Mouse (Mus musculus): Measurements from ENCODE around the gene Pah.

Gene Pah

DNA sequence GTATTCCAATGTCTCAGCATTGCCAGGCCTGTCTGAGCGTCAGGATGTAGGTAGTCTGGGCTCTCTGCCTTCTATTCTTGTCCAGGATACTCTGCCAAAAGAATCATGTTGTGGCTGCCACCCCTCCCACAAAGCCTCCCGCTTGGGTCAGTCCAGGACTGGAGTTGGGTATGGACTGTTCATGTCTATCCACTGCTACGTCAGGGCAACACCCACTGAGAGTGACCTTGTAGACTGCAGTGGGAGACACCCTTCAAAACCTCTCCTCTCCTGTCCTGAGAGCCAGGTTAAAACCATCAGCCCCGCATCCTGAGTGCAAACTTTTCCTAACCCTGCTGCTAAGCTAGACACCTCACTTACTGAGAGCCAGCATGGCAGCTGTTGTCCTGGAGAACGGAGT lies at the start of gene Pah:
Gene Pah (plus strand): TSS at position 150 of the 400 bp plus-strand sequence.
- no peak for DNase-seq

DNA sequence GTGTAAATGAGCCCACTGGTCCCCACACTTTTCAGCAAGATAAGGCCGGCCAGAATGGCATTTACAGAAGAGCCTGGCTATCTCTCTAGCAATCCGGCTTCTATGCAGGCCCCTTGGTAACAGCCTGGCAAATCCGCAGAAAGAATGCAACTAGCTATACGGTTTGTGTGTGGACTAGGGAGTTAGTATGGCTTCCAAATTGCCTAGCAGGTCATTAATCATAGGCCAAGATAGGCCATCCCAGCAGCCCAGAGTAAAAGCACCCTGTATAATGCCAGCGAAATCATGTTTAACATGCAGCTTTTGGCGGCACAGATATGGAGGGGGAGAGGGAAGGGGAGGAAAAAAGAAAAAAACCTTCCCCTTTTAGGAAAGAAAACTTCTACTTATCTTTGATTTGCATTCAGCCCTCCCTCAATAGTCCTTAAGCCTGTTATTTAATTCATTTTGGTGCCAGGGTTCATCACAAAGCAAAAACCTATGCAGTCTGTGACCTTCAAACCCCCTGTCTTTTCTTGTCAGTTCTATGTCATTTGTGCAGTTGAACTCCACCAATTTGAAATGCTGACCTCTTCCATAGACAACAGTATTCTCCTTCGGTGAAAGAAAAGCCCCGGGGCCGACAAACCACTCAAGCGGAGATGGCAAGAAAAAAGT lies 48.0 kb upstream of the Pah start:
- no peak for DNase-seq

DNA sequence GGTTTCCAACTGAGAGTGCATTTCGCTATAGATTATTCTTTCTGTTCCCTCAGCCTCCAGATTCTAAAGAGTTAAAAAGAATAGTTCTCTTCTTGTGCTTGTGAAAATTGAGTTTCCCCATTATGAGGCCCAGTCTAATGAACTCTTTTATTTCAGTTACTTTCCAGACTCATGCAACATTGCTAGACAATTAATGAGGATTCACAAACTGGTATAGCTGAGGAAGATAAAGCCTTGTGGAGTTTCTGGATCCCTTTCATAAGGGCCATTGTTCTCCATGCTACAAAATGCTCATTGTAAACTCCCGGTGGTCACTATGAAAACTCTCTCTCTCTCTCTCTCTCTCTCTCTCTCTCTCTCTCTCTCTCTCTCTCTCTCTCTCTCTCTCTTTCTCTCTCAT lies 46.6 kb upstream of the Pah start:
- DNase-seq: no peak

DNA sequence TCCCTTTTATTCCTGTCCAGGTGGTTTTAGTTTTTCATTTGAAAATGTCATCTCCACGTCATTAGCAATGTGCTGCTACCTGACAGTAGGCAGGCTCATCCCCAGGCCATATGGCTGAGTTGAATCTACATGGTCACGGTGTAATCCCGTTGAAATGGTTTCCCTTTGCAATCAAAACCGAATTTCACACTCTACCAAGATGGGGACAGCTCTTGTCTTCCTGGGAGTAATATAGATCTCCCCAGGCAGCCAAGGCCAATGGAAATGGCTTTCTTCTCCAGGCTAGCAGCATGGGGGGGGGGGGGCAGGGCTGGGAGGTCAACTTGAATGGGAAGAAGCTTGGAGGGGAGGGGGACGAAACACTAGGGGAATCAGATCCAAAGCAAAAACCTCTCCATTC lies 43.7 kb upstream of the Pah start:
- no peak for DNase-seq

DNA sequence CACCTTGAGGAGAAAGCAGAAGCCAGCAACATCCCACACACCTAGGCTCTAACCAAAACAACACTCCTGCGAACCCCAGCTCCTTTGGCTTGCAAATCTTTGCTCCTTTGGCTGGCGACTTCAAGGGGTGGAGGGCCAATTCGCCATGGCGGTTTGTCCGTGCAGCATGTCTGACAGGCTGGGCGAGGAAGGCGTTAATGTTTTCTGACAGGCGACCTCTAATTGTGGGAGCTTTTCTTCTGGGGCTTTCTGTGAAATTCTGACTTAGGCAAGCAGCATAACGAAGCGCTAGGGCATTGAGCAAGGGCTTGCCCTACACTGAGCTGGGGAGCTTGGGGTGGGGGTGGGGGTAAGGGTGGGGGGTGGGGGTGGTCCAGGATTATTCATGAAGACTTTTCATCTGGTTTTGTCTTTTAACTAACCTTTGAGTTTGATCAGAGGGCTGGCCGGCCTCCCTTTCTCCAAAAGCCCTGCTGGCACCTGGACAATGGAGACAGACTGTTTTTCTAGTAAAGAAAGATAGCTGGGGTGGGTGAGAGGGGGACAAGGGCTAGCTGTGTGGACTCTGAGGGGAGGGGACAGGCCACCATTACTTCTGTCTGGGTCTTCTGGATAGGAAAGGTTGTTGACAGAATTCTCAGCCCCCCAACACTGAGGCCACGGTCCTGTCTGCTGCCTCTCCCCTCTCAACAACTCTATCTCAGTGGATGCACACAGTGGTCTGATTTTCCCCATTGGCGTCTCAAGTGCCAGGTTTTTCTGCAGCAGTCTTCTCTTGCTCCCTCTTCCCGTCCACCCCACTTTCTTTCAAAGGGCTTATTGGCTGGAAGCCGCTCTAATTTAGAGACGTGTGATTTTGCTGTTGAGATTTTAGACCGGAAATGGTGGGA lies 36.5 kb upstream of the Pah start:
- no peak for DNase-seq

DNA sequence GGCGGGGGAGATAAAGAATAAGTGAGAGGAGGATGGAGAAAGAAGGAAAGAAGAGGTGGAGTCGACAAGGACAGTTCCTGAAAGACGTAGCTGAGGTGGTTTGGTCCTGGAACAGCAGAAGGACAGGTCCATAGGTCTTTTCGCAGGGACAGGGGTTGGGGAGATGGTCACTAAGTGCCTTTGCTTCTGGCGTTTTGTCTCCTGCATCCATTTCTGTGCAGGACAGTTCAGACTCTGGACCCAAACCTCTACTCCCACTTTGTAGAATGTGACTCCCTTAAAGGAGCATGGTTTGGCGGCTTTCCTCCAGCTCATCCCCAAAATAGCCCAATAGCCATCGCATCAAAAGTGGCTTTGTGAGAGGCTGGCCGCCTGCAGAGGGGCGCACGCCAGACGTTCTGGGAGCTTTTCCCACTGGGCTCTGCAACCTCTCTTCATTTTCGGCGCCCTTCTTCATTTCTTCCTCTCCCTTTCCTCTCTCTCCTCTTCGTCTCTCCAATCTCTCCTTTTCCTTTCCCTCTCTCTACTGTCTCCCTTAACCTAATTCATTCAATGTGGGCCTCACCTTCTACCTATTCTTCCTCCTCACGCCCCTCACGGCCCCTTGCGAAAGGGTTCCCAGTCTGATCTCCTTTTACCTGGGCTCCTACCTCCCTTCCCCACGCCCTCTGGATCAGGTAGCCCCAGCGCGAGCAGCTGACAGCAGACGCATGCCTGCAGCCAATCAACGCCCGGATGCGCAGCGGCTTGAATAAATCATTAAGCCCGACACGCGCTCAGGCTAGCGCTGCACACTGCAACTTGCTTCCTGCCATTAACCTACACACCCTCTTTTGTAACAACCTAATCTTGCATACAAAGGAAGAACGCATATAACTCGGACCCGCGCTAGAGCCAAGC lies 35.6 kb upstream of the Pah start:
- no peak for DNase-seq

DNA sequence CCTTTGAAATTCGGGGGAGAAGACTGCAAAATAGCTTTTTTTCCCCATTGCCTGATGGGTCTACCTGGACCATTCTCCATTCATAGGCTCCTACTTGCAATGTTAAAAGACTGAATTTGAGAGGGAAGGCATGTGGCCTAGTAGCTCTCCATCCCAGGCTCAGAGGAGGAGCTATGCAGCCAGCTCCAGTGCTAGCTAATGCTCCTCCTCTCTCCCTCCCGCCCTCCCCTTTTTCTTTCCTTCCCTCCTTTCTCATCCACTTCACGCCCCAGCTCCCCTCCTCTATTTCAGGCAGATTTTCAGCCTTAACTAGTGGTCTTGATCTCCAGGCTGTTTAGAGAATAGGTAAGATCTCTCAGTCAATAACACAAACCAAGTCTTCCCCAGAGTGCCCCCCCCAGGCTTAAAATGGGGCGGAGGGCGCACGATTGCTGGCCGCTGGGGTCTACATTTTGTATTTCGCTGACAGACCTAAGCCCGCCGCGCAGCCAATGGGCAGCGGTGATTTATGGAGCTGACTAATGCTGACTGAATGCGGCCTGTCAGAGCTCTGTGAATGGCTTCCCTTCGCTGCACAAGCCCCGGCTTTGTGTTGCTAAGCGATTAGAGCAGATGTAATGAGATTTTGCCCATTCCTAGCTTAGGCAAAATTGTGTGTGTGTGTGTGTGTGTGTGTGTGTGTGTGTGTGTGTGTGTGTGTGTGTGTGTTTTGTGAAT lies 33.0 kb upstream of the Pah start:
- DNase-seq: no peak

DNA sequence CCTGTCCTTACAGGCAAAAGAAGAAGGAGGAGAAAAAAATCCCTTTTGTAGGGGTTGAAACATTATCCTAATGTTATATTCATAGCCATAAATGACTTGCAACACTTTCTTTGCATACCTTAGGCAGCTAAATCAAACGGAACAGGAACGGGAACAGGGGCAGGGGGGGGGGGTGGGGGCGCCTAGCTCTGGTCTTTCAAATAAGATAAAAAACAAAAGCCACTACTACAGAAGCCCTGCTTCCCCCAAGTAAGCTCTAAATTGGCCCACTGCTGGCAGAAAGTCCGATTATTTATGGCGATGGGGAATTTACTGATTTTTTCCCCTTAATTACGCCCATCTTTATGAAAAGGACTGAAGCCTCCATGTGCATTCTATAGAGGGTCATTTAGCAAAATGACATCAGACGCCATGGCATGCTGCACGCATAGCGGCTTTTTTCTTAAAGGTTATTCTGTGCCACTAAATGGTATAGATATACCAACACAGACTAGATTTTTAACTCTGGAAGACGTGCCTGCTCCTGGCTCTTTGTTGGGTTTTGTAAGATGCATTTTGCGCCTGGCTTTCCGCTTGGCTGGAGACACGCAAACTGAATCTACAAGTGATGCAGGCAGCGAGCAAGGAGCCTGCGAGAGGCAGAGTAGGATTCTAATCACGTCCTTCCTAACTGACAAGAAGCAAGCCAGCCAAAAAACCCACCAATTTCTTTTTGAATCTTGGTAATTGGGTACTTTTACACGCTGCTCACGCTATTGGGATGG lies 32.2 kb upstream of the Pah start:
- DNase-seq: no peak

DNA sequence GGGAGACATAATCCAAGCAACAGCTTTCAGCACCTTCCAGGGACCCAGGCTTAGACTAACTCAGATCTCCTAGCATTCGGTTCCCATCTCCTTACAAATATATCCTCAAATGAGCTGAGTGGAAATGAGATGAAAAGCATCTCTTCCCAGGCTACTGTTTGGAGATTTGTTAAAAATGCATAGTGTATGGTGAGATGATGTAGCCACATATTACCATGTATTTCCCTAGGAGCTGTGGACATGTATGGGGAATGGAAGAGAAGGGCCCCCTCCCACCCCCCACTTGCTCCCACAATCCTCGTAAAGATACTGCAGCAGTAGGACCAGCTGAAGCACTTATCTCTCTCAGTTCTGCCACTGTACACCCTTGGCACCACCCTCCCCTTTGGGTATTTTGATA lies 31.3 kb upstream of the Pah start:
- DNase-seq: no peak

DNA sequence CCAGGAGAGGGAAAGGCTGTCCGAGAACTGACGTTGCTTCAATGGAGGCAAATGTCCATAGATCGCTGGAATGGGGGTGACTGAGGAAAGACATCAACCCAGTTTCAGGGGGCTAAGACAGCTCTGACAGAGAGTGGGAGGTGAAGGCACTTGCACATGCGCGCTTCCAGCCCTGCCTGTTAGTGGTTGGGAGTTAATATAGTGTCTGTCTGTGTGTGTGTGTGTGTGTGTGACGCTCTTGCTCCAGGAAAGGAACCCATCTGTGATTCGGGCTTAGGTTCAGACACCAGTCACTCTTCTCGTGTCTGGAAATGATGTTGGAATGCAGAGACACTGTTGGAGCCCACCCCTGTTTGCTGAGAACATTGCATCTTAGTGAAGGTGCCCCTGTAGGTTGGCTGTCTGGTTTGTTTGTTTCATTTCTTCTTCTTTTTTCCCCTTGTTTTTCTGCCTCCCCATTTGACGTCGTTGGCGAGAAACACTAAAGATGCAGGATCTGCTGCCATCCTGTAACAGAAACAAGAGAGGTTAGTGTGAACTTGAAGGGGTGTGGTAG lies 30.0 kb upstream of the Pah start:
- no peak for DNase-seq

DNA sequence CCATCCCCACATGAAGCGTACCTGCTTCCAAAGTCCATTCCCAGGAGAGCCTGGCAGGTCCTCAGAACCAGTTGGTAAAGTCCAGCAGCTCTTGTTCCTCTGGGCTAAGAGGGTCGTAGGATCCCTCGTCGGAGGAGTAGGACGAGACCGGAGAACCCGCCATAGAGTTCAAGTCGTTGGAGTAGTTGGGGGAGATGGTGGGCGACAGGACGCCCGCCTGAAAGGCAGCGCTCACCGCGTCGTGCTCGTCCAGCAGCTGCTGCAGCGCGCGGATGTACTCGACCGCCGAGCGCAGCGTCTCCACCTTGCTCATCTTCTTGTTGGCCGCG lies 29.3 kb upstream of the Pah start:
- DNase-seq: no peak

DNA sequence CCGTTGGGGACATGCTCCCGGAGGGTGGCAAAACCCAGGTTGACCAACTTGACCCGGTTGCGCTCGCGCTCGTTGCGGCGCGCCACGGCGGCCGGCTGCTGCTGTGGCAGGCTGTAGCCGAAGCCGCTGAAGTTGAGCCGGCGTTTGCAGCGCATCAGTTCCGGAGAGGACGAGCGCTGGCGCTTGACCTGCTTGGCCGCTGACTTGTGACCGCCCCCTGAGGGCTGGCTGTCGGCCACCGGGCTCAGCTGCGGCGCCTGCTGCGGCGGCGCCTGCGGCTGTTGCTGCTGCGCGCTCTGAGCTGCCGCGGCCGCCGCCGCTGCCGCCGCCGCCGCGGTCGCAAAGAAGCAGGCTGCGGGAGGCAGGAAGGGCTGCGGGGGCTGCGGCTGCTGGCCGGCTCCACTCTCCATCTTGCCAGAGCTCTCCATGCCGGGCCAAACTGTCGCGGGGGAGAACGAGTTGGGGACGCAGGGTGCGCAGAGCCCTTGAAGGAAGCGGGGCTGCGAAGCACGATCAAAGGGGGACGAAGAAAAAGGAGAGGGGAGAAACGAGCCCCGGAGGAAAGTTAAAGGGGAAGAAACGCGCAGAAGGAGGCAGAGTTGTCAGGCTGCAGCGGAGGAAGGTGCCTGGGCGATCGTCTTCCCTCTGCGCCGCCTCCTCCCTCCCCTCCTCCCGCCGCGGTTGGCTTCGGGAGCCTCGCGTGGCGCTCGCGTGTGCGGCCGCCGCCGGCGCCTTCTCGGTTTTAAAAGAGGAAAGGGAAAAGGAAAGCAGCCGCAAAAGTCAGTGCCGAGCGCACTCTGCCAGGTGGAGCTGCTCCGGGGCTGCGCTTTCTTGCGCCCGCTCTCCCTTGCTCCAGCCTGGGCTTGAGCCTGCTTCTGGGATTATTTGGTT lies 28.7 kb upstream of the Pah start:
- no peak for DNase-seq

DNA sequence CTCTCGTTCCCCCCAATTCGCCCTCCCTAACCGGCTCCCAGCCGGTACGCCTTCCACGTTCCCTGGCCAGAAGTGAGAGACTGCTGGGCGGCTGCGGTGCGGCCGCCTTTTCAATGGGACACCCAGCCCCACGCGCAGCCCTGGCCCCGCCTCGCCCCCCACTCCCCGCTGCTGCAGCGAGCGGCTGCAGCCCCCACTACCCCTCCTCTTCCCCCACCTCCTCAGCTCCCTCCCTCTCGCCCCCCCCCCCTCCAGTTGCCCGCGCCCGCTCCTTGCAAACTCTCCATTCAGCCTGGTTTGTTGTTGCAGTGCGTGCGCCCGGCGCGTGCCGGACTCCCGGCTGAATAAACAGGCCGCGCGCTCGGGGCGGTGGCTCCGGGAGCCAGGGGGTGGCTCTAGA lies 28.0 kb upstream of the Pah start, which contains the start of gene Ascl1:
Gene Ascl1 (minus strand): TSS at position 85 of the 400 bp plus-strand sequence.
- DNase-seq: no peak

DNA sequence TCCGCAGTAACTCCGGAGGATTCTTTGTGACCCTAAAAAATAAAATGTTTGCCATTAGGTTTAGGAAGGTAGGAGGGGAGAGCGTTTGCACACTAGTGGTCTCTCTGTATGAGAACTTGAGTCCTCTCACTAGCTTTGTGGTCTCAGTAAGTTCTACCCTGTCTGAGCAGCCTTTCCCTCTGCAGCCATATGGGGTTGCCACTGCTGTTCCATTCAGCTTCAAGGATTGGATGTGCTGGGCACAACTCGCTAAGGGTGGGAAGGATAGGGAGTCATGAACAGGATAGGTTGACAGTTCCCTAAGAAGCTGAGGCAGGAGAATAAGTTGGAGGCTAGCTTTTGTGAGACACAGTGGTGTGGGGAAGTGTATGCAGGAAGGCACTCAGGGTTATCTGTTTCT lies 27.4 kb upstream of the Pah start:
- DNase-seq: no peak

DNA sequence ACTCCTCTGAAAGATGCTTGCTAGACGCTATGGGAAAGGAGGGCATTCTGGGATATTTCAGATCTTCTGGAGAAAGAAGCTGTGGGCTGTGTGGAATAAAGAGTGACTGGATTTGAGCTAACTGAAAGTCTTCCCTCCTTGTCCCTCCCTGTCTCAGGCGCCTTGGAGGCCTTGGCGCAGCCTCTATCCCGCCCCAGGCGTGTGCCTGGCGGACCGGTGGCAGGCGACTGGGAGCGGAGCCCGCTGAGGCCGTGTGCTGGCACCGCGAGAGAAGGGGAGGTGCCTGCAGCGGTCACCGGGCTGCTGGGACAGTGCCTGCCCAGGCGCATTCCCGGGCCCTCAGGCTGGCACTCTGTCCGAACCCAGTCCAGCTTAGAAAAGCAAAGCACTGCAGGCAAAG lies 27.0 kb upstream of the Pah start:
- DNase-seq: no peak

DNA sequence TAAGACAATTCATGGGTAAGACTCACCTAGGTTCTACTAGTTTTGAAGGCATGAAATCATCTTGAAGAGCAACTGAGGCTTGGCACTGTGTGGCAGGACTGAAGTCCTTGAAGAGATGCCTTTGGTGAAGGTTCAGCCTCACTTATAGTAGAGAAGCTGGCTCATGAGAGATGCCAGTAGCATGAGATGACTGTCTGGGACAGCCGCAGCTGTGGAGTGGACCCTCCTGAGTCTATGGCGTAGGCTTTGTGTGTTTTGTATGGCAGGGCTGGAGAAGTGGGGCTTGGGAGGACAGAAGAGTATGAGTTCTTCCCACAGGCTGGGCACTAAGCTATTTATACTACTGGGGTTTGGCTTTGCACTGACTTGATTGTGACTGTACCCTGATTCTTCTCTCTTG lies 24.5 kb upstream of the Pah start:
- no peak for DNase-seq

DNA sequence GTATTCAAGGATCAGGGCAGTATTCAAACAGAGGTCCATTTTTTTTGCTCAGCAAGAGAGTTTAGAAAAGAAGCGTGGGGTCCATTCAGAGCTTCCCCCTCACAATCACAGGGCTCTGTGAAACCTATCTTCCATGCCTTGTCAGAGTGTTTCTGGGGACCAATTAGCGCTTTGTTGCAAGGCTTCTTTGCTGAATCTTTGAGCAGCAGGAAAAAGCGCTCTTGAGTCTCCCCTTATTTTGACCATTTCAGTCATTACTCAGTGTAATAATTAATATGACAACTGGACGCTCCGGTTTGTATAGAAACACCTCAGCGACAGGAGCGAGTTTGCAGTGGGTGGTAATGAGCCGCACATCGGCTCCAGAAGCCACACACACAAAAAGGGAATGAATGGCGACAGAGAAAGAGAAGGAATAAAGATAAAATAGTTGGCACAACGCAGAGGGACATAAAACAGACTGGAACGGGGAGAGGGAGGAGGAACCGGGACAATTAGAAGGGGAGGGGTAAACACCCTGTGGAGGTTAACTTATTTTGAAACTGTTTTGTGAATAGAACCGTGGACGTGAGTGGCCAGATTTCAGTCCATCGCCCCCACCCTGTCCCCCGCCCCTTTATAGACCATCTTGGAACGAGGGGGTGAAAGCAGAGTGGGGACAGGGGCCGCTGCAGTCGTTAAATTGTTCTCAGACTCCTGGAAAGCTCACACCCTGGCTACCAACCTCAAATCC lies 20.5 kb upstream of the Pah start:
- DNase-seq: no peak

DNA sequence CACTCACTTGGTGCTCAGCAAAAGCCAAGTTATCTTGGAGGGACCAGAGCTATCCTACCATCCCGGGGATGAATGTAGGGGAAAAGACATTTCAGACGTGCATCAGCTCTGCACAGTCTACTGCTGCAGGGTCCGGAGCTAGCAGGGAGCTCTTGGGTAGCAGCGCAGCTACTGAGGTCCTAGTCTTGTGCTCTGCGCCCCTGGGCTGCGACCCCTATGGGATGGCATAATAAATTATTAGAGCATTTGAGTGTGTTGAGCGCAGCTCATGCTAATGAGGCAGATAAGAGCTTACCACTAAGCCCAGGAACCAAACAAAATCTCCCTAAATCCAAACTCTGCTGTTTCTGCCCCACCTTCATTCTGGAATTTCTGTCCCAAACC lies 19.9 kb upstream of the Pah start:
- no peak for DNase-seq

DNA sequence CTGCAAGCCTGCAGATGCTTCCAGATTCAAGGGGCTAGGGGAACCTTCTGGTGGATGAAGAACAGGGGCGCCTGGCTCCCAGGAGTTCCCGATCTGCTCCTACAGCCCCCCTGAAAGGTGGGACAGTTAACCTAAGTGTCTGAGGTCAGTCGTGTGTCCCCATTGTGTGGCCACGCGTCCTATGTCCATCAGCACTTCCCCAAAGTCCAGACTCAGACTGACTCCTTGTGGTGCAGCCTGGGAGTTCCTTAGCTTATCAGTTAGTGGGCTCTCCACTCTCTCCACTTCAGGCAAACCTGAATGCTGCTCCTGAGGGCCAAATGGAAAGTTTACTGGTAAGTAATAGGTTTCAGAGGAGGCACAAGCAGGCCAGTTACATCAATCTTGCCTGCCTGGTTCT lies 19.3 kb upstream of the Pah start:
- DNase-seq: no peak

DNA sequence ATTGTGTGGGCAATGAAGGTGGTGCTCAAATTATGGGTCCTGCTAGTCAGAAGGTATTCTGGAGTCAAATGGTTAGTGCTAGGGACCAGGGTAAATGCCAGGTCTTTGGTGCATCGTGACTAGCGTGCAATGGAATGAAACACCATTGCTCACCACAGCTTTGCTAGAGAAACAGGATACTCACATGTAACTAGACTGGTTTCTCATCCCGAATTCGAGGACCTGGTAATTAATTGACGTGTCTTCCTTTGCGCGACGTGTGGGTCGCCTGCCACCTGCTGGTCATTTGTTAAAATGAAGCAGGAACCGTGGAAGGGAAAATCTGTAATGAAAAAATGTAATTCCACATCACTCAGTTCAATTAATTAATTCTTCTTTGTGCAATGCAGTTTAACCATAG lies 17.6 kb upstream of the Pah start:
- peak in 1 of 2 experiments; percentile 22 for DNase-seq

Measured in lung, adult 18-20 months (tissue).